Mouse (Mus musculus): ENCODE measurements around the gene Mtfmt.

The Mtfmt gene

GRCm38 (mm10) chr9:65427511-65427910, 8.1 kb upstream of the Mtfmt start:
- no peak for DNase-seq (ENCODE audit: low spot score)

GRCm38 (mm10) chr9:65428003-65428402, 7.6 kb upstream of the Mtfmt start:
- no peak for DNase-seq (ENCODE audit: low spot score)

- DNase-seq (ENCODE audit: low spot score) = no peak
Observed at GRCm38 (mm10) chr9:65430401-65430800, 5.2 kb upstream of the Mtfmt start.

GRCm38 (mm10) chr9:65430921-65431320, 4.7 kb upstream of the Mtfmt start:
- DNase-seq (ENCODE audit: low spot score) = no peak

GRCm38 (mm10) chr9:65432236-65432635, 3.3 kb upstream of the Mtfmt start:
- DNase-seq (ENCODE audit: low spot score) = peak; percentile 87

- peak; percentile 81 for DNase-seq (ENCODE audit: low spot score)
Observed at GRCm38 (mm10) chr9:65434140-65434539, 1.4 kb upstream of the Mtfmt start.

GRCm38 (mm10) chr9:65435211-65435610, 371 bp upstream of the Mtfmt start:
- no peak for DNase-seq (ENCODE audit: low spot score)

- DNase-seq (ENCODE audit: low spot score) = no peak
Observed at GRCm38 (mm10) chr9:65444692-65445091, 9.1 kb downstream of the Mtfmt start.

- no peak for DNase-seq (ENCODE audit: low spot score)
Observed at GRCm38 (mm10) chr9:65447951-65448350, 12.4 kb downstream of the Mtfmt start.

GRCm38 (mm10) chr9:65458975-65459374, 23.4 kb downstream of the Mtfmt start:
- DNase-seq (ENCODE audit: low spot score) = no peak

GRCm38 (mm10) chr9:65460198-65460597, 24.6 kb downstream of the Mtfmt start:
- no peak for DNase-seq (ENCODE audit: low spot score)

- peak; percentile 99 for DNase-seq (ENCODE audit: low spot score)
Observed at GRCm38 (mm10) chr9:65460732-65461442, 25.3 kb downstream of the Mtfmt start, which contains the start of gene Spg21. Spg21 (plus strand) TSS chr9:65460947.

- DNase-seq (ENCODE audit: low spot score) = no peak
Observed at GRCm38 (mm10) chr9:65462544-65462943, 27.0 kb downstream of the Mtfmt start.

- no peak for DNase-seq (ENCODE audit: low spot score)
Observed at GRCm38 (mm10) chr9:65464161-65464560, 28.6 kb downstream of the Mtfmt start.

- DNase-seq (ENCODE audit: low spot score) = no peak
Observed at GRCm38 (mm10) chr9:65465241-65465640, 29.7 kb downstream of the Mtfmt start.

- no peak for DNase-seq (ENCODE audit: low spot score)
Observed at GRCm38 (mm10) chr9:65467686-65468085, 32.1 kb downstream of the Mtfmt start.

GRCm38 (mm10) chr9:65472769-65473168, 37.2 kb downstream of the Mtfmt start:
- DNase-seq (ENCODE audit: low spot score) = no peak

- DNase-seq (ENCODE audit: low spot score) = no peak
Observed at GRCm38 (mm10) chr9:65479158-65479557, 43.6 kb downstream of the Mtfmt start.

GRCm38 (mm10) chr9:65480071-65480470, 44.5 kb downstream of the Mtfmt start:
- no peak for DNase-seq (ENCODE audit: low spot score)

- no peak for DNase-seq (ENCODE audit: low spot score)
Observed at GRCm38 (mm10) chr9:65491476-65491875, 55.9 kb downstream of the Mtfmt start.

GRCm38 (mm10) chr9:65492351-65492750, 56.8 kb downstream of the Mtfmt start:
- no peak for DNase-seq (ENCODE audit: low spot score)

GRCm38 (mm10) chr9:65492851-65493250, 57.3 kb downstream of the Mtfmt start:
- no peak for DNase-seq (ENCODE audit: low spot score)

GRCm38 (mm10) chr9:65502146-65502545, 66.6 kb downstream of the Mtfmt start:
- DNase-seq (ENCODE audit: low spot score) = no peak
